Mouse (Mus musculus) E14TG2a.4 (cell line): ENCODE data around the gene Arel1.

Source experiments
- CTCF ChIP-seq: conservative IDR thresholded peaks from 2 replicates; pipeline ENCODE4 v1.5.1; 2014; ENCODE audit warnings: low read length
- NANOG ChIP-seq: IDR thresholded peaks from 2 replicates; pipeline ENCODE4 v1.6.1; 2014; ENCODE audit warnings: borderline replicate concordance, low read length, mixed read lengths
- POU5F1 ChIP-seq: IDR thresholded peaks from 2 replicates; pipeline ENCODE4 v1.6.1; 2014; ENCODE audit warnings: low read length, borderline replicate concordance

- no peak for TF ChIP-seq CTCF
- TF ChIP-seq NANOG = no peak
- no peak for TF ChIP-seq POU5F1
These were observed 60.6 kb downstream of the Arel1 start for GRCm38 (mm10) chr12:84910066-84910465.
